Mouse (Mus musculus) stomach, embryonic 16.5 days (tissue): Measurements from ENCODE around the gene Pgbd1. TPM values are rescaled to one million over a fixed set of nuclear protein-coding genes. Genes with fewer than 3 reads are reported as not detected.

ENCODE experiments used
- ATAC-seq: fragments of 200-750 bp; cut with Nextera tagmentation; 2 replicates; pipeline ENCODE4 v1.8.0; 2017; ENCODE audit warnings: moderate number of reproducible peaks, moderate TSS enrichment; ENCODE audit not compliant: insufficient read depth, low FRiP score
- H3K27ac ChIP-seq: fragments of 300-500 bp; sonication (generic); 2 replicates; pipeline ENCODE4 v1.5.1; 2014; ENCODE audit warnings: low read length
- H3K27me3 ChIP-seq: fragments of 300-500 bp; sonication (generic); 2 replicates; pipeline ENCODE4 v1.6.1; 2014; ENCODE audit warnings: low read length, control low read depth, mixed read lengths; ENCODE audit not compliant: control insufficient read depth, insufficient read depth
- H3K36me3 ChIP-seq: fragments of 300-500 bp; sonication (generic); 2 replicates; pipeline ENCODE4 v1.6.1; 2014; ENCODE audit warnings: low read length; ENCODE audit not compliant: control insufficient read depth, insufficient read depth
- H3K4me1 ChIP-seq: fragments of 300-500 bp; sonication (generic); 2 replicates; pipeline ENCODE4 v1.6.1; 2014; ENCODE audit warnings: low read length, control low read depth, mixed read lengths; ENCODE audit not compliant: control insufficient read depth, insufficient read depth
- H3K4me2 ChIP-seq: fragments of 300-500 bp; sonication (generic); 2 replicates; pipeline ENCODE4 v1.6.1; 2014; ENCODE audit warnings: low read depth, low read length, mixed read lengths
- H3K4me3 ChIP-seq: fragments of 300-500 bp; sonication (generic); replicated peaks from 2 replicates; pipeline ENCODE4 v1.5.1; 2014; ENCODE audit warnings: mild to moderate bottlenecking, low read length
- H3K9ac ChIP-seq: fragments of 300-500 bp; sonication (generic); 2 replicates; pipeline ENCODE4 v1.6.1; 2014; ENCODE audit warnings: low read length
- H3K9me3 ChIP-seq: fragments of 300-500 bp; sonication (generic); replicated peaks from 2 replicates; pipeline ENCODE4 v1.6.1; 2016; ENCODE audit warnings: low read length, control low read depth; ENCODE audit not compliant: control insufficient read depth
- WGBS: fragments of 180-500 bp; shearing (Covaris S2); extraction: QIAGEN DNeasy Blood & Tissue Kit; methylation state at CpG from one replicate; pipeline ENCODE4 v1.1.7; 2014; 5-methylcytosine and 5-hydroxymethylcytosine counted together
- polyA plus RNA-seq: library from polyadenylated mRNA; unstranded; fragments of >200 nt; fragmentation: Nextera tagmentation; extraction: Ambion mirVana; gene quantifications from 2 replicates; pipeline ENCODE4 v1.2.1, GENCODE M21; 2015

Pgbd1 gene
- polyA plus RNA-seq, 1 experiment from 2014 or later, result 2.4 TPM

DNA sequence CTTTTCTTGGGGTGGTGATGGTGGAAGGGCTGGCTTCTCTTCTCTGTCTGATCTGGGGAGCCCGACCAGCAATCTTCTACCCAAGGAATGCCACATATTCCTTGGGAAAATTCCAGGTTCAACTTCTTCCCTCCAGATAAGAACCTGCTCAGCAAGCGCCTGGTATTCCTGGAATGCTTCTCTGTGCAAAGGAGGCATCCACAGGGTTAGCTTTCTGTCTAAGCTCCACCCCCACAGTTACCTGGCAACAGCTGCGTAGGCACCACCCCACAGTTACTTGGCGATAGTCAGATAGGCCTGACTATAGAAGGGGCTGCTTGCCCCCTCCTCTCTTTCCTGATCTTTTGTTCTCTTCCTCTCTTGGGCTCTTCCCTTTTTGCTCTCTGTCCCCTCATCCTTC lies 15.5 kb upstream of the Pgbd1 start:
- Histone ChIP-seq H3K27me3 (no peaks in the 10 kb centered on the region), H3K27ac (no peak overlapping the region), H3K4me2 (no peak overlapping the region), H3K9ac (no peak overlapping the region), H3K9me3 (no peaks in the 10 kb centered on the region), H3K4me1 (peaks cover 6% of the 10 kb centered on the region; the same call in 1 of the 2 replicates), H3K36me3 (no peaks in the 10 kb centered on the region), H3K4me3 (no peak overlapping the region)
- WGBS, result 13% methylated on average over 4 of the region's 4 CpGs
- ATAC-seq, result peak; percentile 51; the same call in 1 of the 2 replicates

DNA sequence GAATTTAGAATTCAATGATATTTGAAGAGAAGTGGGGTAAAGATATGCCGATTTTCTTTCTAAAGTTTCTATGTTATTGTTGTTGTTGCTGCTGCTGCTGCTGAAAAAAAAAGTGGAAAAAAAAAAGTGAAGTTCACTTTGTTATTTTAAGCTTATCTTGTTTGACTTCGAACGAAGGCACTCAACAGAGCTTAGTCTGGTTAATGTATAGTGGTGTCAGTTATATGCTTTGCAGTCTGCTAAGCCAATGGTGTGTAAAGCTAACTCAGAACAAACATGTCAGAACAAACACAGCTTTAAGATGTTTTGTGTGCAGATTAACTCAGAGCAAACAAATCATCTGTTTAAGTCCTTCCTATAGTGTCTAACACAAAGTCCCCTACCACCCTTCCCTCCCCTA lies 13.3 kb upstream of the Pgbd1 start:
- H3K4me3 ChIP-seq, result 0 out of 2 replicates have a peak overlapping the region, but pooled peaks have one; percentile 56
- H3K4me2 ChIP-seq, result peak overlapping the region; percentile 72
- H3K36me3 ChIP-seq, result no peaks in the 10 kb centered on the region
- H3K27me3 ChIP-seq, result no peaks in the 10 kb centered on the region
- no peaks in the 10 kb centered on the region for H3K9me3 ChIP-seq
- H3K4me1 ChIP-seq, result peaks cover 6% of the 10 kb centered on the region; the same call in 1 of the 2 replicates
- ATAC-seq, result peak; percentile 67; the same call in 1 of the 2 replicates
- no peak overlapping the region; the same call in 1 of the 2 replicates for H3K27ac ChIP-seq
- H3K9ac ChIP-seq, result no peak overlapping the region
- WGBS, result 51% methylated on average over 3 of the region's 3 CpGs

DNA sequence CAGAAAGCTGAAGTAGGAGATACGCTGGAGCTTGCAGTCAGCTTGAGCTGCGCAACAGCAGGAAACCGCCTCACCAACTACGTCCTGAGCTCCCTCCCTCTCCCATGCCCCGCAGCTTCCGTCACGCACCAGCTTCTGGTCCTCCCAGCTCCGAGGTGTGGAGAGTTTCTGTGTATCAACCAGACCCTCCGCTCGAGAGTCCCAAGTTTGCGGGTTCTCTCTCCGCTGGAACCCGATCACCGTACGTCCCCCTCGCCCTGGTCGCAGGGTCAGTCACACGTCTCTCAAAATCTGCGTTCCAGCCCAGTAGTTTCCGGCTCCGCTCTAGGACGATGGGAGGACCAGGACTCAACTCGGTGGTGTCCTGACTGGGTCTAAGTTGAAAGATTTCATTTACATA lies 12.6 kb upstream of the Pgbd1 start, which contains the start of gene Zscan26:
Gene Zscan26, minus strand, starts transcription at position 282 of the 400 bp plus-strand sequence.
- Histone ChIP-seq H3K27ac (peak within 1 kb of the TSS; percentile 77), H3K9ac (peak within 1 kb of the TSS; percentile 80), H3K9me3 (no peaks in the 10 kb centered on the region), H3K4me1 (peaks cover 6% of the 10 kb centered on the region; the same call in 1 of the 2 replicates), H3K4me2 (peak within 1 kb of the TSS; percentile 72), H3K4me3 (peak within 1 kb of the TSS; percentile 56), H3K36me3 (no peaks in the 10 kb centered on the region), H3K27me3 (no peaks in the 10 kb centered on the region)
- under 1% methylated on average over 23 of the region's 23 CpGs for WGBS
- ATAC-seq, result peak; percentile 85

DNA sequence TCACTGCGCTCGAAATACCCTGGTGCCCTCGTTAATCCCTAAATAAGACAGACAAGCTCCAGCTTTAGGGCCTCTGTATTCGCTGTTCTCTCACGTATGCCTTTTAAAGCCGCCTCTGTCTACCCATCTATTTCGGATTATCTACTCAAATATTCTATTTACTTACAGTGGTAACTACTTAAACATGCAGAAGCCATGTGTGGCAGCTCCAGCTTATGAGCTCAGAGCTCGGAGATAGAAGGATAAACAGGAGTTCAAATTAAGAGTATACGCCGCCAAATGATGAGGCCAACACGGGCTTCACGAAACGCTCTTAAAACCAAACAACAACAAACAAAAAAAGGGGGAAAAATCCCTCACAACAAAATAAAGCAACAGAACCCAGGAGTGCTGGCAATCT lies 12.2 kb upstream of the Pgbd1 start:
- Histone ChIP-seq H3K4me1 (peaks cover 6% of the 10 kb centered on the region; the same call in 1 of the 2 replicates), H3K9ac (peak overlapping the region; percentile 80), H3K36me3 (0 out of 2 replicates have a peak, but pooled peaks cover 3% of the 10 kb centered on the region), H3K9me3 (no peaks in the 10 kb centered on the region), H3K27me3 (no peaks in the 10 kb centered on the region), H3K4me3 (peak overlapping the region; percentile 56), H3K4me2 (peak overlapping the region; percentile 72), H3K27ac (peak overlapping the region; percentile 77)
- 2% methylated on average over 13 of the region's 13 CpGs for WGBS
- 0 out of 2 replicates have a peak, but pooled peaks have one; percentile 4 for ATAC-seq

DNA sequence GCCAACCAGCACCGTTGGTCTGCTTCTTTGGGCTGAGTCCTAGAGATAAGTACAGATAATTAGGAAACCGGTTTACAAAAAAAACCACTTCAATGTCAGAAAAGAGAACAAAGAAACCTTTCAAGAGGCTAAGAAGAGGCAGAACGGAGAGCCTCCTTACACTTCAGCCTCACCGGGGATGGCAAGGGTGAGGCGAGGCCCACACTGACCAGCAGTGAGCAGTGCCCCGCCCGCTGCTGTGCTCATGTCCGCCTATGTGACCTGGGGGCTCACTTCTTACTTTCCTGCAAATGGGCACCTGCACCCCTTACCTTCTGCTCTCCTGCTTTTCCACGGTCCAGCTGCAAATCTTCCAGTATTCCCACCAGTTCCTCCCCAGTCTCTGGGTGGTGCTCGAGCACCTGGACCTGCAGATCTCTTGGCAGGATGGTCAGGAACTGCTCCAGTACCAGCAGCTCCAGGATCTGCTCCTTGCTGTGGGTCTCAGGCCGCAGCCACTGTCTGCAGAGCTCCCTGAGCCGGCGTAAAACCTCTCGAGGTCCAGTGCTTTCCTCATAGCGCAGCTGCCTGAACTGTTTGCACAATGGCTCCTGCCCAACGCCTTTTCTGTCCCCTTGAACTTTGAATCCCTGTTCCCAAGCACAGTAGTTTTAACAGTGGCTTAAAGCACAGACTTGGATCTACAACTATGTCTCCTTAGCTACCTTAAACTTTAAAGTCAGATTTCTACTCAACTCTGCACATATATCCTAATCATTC lies 7.2 kb upstream of the Pgbd1 start:
- H3K4me3 ChIP-seq, result no peak overlapping the region
- no peak for ATAC-seq
- peaks cover 17% of the 10 kb centered on the region; the same call in 1 of the 2 replicates for H3K36me3 ChIP-seq
- no peaks in the 10 kb centered on the region for H3K27me3 ChIP-seq
- H3K9ac ChIP-seq, result no peak overlapping the region
- WGBS, result 67% methylated on average over 16 of the region's 16 CpGs
- H3K4me2 ChIP-seq, result no peak overlapping the region
- no peaks in the 10 kb centered on the region for H3K9me3 ChIP-seq
- H3K27ac ChIP-seq, result no peak overlapping the region
- H3K4me1 ChIP-seq, result 0 out of 2 replicates have a peak, but pooled peaks cover 6% of the 10 kb centered on the region

DNA sequence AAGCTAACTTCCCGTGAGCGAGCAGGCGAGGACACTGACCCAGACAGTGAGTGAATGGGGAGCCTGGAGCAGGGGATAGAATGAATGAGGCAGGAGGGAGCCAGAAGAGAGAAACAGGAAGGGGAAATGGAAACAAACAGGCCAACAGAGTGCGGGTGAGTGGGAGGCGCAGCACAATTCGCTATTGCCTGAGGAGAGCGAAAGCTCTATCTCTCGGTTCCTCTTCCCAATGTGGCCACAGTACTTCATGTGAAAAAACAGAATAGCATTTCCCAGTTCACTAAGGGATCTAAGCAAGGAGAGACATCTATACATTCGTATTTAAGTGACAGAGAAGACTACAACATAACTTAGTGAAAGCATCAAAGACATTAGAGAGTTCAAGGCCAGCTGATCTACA lies 5.9 kb upstream of the Pgbd1 start:
- Histone ChIP-seq H3K4me3 (no peak overlapping the region), H3K27ac (no peak overlapping the region), H3K4me1 (no peaks in the 10 kb centered on the region), H3K27me3 (no peaks in the 10 kb centered on the region), H3K36me3 (peaks cover 18% of the 10 kb centered on the region; the same call in 1 of the 2 replicates), H3K9me3 (no peaks in the 10 kb centered on the region), H3K9ac (no peak overlapping the region), H3K4me2 (no peak overlapping the region)
- 90% methylated on average over 9 of the region's 9 CpGs for WGBS
- ATAC-seq, result no peak

DNA sequence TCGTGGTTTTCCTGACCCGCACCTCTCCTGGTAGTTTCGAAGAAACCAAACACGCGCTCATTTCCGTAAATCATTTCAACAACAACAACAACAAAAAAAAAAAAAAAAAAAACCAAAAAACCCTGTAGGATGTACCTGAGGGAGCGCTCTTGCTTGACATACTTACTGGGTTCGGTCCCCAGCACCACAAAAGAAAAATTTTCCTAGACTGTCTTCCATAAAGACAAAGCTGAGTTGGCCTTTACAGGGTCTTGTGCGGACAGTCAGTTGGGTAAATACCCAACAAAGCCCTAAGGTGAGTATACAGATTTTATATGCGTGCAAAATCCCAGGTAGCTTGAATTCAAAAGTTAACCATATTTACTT lies 332 bp upstream of the Pgbd1 start:
- no peak for ATAC-seq
- Histone ChIP-seq H3K4me1 (no peaks in the 10 kb centered on the region), H3K36me3 (0 out of 2 replicates have a peak, but pooled peaks cover 9% of the 10 kb centered on the region), H3K27ac (peak overlapping the region; percentile 85), H3K4me3 (peak overlapping the region; percentile 68), H3K9me3 (no peaks in the 10 kb centered on the region), H3K4me2 (peak overlapping the region; percentile 88), H3K27me3 (no peaks in the 10 kb centered on the region), H3K9ac (peak overlapping the region; percentile 83)
- 17% methylated on average over 10 of the region's 10 CpGs for WGBS

DNA sequence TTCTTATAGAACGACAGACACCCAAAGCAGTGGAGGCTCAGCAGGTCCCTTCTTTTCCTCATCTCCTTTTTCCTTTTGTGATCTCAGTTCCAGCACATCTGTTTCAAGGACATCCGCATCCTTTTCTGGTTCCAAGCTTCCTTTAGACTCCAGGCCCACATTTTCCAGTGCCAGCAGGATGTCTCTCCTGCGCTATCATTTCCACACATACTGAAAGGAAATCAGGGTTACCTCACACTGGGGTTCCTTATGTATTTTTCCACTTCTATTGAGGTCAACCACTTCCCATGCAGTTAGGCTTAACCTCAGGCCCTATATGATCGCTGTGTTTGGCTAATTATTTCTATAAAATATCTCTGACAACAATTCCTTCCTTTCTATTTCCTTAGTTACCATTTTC lies 5.4 kb downstream of the Pgbd1 start:
- 80% methylated on average over 4 of the region's 4 CpGs for WGBS
- H3K27me3 ChIP-seq, result no peaks in the 10 kb centered on the region
- no peaks in the 10 kb centered on the region for H3K9me3 ChIP-seq
- H3K4me2 ChIP-seq, result no peak overlapping the region
- no peak for ATAC-seq
- H3K4me1 ChIP-seq, result no peaks in the 10 kb centered on the region
- no peaks in the 10 kb centered on the region for H3K36me3 ChIP-seq
- H3K27ac ChIP-seq, result no peak overlapping the region
- H3K9ac ChIP-seq, result no peak overlapping the region
- no peak overlapping the region for H3K4me3 ChIP-seq

DNA sequence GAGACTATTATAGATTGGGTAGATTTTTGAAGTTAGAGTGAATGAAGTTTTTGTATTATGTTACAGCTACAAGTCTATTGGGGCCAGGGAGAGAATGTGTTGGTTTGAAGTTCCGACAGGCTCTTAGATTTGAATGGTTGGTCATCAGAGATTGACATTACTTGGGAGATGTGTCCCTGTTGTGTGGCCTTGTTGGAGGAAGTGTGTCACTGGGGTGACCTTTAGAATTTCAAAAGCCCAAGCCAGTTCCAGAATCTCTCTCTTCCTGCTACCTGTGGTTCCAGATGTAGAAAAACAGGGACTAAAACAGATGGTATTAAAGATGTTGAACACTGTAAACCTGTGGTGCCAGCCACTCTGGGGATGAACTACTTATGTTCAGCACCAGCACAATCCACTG lies 13.2 kb downstream of the Pgbd1 start:
- H3K4me3 ChIP-seq, result no peak overlapping the region
- no peaks in the 10 kb centered on the region for H3K36me3 ChIP-seq
- H3K27me3 ChIP-seq, result no peaks in the 10 kb centered on the region
- WGBS, result 98% methylated on average over 1 of the region's 1 CpGs
- no peaks in the 10 kb centered on the region for H3K9me3 ChIP-seq
- ATAC-seq, result no peak
- no peak overlapping the region for H3K27ac ChIP-seq
- no peaks in the 10 kb centered on the region for H3K4me1 ChIP-seq
- H3K9ac ChIP-seq, result no peak overlapping the region
- H3K4me2 ChIP-seq, result no peak overlapping the region
